Mouse (Mus musculus) testis, postnatal 10 days (tissue): ENCODE results near the gene Plxnb2.
A peak's percentile ranks its signal among the peaks of the same experiment; 100 is the strongest.

ENCODE experiments used
- DNase-seq: peaks from one replicate; pipeline ENCODE4 v3.0.0; 2021; ENCODE audit warnings: low spot score

Gene Plxnb2

DNA sequence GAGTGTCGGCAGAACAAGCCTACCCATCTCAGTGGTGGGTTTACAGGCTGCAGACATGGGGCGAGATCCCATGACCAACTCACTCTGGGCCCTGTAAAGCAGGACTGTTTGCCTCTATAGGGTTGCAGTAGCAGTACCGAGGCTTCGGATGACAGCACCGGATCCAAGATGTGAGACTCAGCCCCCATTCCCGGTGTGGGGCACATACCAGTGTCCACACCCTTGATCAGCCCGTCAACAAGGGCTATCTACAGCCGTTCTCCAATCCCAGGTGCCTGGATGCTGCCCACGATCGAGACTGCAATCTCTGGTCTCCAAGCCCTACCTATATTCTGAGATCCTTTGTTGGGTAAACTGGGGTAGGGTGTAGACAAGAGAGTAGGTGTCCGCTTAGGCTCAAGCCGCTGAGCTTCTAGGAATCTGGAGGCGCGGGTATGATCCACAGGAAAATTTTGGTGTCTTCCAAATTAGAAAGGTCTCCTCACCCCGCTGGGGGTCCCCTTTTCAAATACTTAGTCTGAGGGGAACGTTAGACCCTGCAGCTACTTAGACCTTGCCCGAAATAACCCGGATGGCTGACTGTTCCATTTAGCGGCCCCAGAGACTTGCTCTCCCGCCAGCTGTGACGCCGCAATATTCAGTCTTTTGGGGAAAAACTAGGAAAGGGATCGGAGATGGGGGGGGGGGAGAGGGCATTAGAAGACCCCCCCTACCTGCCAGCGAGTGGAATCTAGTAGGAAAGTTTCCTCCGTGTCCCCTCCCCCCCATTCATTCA, 31.9 kb downstream of the Plxnb2 start:
- DNase-seq: no peak

DNA sequence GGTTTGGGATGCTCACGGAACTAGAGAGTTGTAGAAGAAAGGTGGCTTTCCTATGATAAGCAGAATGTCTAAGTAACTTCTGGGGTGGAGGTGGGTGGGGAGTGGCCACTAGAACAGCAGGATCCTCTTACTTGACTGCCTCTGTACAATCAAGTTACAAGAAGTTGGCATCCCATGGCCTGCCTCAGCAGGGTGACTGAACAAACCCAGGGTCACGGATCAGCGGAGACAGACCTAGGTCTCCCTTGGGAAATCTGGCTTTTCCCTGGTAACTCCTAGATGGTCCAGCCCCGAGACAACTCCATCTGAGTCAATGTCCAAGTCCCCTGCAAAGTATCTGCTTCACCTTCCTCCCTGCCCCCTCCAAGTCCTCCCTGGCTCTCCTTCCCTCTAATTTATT, 32.7 kb downstream of the Plxnb2 start:
- no peak for DNase-seq

DNA sequence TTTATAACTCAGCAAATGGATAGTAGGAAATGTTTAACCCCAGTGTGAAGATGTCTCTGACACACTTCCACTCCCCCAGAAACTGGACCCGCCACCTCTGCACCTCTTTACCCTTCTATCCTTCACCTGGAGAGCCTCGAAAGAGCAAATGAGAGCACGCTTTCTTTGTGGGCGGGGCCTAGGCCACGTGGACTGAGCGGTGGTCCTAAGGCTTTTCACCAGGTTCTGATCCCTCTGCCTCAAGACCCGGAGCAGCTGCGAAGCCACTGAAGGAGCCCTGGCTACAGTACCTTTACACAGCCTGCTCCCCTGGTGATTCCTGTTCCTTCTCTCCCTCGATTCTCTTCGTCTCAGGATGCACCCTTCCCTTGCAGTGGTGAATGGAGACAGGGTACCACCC, 33.1 kb downstream of the Plxnb2 start:
- DNase-seq: no peak

DNA sequence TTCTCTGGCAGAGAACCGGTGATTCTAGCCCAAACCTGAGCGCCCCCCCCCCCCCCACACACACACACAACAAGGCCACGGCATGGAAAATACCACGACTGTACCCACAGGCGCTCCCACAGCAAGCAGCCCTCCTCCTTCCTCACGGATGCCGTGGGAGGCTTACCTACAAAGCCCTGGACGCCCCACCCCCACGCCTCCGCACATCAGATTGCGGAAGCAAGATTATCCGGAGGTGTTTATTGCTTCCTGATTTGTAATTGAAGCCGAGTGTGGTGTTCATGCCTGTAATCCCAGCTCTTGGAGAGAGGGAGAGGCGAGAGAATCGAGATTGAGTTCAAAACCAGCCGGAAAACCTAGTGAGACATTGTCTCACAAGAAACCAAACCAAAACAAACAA, 33.6 kb downstream of the Plxnb2 start:
- no peak for DNase-seq

DNA sequence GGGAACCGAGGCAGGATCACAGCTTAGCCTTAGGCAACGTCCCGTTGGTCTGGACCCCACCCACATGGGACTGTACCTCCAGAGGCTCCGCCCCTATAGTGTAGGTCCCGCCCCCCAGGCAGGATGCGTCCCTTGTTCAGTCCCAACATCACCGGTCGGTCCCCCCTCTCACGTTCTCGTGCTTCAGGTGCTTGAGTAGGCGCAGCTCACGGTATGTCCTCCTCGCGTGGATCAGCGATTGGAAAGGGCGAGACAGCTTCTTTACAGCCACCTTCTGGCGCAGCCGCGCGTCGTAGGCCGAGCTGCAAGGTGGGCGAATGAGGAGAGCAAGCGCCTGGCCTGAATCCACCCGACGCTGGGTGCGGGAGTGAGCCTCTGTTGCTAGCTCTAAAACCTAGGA, 34.1 kb downstream of the Plxnb2 start:
- peak; percentile 73 for DNase-seq

DNA sequence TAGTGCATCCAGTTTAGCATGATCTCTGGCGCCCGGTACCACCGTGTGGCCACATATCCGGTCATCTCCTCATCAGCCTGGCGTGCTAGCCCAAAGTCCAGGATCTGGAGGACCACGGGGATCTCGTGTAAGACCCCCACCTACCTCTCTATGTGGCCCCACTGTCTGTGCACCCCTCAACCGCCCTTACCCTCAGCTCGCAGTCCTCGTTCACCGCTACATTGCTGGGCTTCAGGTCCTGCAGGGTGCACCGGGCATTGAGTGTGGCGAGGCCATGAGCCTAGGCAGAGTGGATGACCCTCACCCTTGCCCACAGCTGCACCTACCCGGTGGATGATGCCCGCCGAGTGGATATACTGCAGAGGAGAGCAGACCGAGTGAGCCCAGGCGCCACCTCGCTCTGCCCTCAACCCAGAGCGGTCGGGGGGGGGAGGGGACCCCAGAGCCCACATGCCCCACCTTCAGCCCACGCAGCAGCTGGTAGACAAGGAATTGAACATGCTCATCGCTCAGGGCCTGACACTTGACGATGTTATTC, 34.7 kb downstream of the Plxnb2 start:
- DNase-seq: no peak

DNA sequence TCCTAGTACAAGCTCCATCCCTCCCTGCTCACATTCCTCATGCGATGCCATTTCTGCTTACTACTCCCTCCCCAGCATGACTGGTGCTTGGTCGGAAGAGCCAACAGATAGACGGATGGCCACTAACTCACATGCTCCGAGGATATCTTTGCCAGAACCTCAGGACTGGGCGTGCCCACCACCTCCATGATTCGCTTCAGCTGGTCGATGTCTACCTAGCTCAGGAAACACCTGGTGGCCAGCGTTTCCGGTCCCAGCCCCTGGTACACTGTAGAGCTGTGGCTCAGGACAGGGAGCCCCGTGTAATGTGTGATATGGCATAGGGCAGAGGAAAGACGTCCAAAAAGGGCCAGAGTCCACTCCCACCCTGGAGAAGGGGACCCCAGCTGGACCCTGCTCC, 35.6 kb downstream of the Plxnb2 start:
- no peak for DNase-seq

DNA sequence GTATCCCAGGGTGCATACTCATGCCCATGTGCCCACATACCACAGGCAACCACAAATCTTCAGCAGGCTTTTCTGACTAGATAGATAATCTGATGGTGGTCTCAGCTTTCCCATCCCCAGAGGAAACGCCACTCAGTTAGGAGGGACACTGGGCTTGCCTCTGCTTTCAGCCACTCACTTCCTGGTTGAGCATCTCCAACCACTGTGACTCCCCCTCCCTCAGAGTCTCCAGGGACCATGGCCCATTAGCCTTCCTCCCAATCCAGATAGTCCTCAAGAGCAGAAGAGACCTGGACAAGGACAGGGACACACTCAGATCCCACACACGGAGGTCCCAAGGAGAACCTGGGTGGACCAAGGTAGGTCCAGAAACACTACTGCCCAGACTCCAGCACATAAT, 37.5 kb downstream of the Plxnb2 start:
- no peak for DNase-seq

DNA sequence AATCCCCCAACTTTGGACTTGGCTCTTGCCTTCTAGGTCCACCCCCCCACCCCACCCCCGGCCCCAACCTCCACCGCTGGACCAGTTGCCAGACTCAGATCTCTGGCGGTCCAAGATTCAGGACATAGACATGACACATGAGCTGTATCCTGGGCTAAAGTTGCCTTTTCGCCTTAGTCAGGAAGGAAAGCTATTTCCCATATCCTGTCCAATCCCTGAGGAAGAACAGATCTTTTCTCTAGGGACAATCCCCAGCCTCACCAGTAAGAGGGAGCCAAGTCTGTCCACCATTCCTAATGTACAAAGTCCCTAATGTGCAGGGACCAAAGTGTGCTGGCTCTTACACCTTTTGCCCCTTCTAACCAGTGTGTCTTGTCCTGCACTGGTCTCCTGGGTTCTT, 38.7 kb downstream of the Plxnb2 start:
- DNase-seq: no peak

DNA sequence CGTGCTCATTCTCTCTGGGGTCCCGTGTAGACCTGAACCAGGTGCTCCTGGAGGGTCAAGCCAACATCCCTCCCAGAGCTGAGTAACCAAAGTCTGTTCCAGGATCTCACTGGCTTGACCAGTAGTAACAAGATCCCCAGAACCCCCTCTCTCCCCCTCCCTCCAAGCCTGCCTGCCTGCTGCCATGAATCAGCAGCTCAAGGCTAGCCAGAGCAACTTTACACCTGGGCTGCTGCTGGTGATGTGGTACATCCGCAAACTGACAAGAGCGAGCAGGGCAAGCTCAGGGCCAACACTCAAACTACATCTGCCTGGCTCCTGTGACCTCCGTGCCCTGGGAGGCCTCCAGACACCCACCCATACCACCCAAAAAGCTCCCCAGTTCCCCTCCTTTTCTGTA, 39.1 kb downstream of the Plxnb2 start:
- DNase-seq: no peak

DNA sequence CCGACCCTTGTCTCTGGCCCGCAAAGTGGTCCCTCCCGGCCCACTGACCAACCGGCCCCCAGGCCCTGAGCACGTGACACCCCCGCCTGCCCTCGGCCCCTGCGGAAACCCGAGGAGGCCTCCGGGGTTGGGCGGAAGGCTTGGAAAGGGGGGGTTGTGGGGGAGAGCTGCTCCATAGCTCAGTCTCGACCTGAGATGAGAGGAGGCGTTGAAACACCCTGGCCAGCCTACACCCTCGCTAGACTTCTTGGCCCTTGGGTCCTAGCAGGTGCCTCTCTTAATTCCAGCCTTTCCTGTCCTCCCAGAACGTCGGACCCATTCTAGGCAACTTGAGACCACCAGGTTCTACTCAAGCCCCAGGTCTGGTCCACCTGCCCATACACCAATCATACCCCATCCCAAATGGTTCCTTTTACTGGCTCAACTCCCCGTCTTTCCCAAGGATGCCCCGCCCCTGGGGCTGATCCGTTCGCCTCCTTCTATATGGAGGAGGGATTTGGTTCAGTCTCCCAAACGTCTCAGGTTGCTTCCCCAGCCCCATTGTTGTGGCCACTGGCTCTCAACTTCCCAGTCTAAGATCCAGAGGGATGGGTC, 39.8 kb downstream of the Plxnb2 start, which contains the start of gene Mapk12:
Gene Mapk12, minus strand, starts transcription at position 45 of the 594 bp plus-strand sequence.
- DNase-seq: no peak

DNA sequence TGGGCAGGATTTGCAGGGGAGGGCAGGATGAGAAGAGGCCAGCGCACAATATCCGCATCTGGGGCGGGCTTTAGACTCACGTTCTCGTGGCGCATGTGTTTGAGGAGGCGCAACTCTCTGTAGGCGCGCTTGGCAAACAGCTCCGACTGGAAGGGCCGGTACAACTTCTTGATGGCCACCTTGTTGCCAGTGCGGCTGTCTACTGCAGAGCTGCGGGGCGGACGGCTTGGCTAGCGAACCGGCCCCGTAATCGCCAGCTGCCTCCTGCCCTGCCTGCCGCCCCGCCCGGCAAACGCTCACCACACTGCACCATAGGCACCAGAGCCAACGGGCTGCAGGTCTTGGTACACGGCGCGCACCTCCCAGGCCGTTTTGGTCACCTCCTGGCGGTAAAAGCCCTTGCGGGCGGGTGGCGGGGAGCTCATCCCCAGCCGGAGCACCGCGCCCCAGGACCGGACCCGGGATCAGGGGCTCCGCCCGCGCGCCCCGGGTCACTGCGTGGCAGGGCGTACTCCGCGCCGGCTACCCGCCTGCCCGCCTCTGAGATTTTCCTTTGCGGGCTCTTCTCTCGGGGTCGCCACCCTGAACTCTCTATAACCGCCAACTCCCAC, 40.4 kb downstream of the Plxnb2 start:
- no peak for DNase-seq

DNA sequence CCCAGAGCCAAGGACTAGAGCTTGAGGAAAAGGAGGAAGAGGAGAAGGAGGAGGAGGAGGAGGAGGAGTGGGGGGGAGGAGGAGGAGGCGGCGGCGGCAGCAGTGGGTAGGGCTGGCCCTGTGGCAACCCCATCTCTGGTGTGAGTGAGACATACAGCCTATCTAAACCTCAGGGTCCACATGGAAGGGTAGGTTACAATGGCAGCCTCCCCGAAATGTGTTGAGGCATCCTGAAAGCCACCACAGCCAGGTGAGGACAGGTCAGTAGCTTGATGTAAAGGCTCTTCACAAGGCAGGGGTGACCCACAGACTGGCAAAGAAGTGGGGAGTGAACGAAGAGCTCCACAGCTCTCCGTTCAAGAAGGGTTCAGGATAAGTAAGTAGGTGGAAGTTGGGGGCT, 42.1 kb downstream of the Plxnb2 start:
- DNase-seq: no peak

DNA sequence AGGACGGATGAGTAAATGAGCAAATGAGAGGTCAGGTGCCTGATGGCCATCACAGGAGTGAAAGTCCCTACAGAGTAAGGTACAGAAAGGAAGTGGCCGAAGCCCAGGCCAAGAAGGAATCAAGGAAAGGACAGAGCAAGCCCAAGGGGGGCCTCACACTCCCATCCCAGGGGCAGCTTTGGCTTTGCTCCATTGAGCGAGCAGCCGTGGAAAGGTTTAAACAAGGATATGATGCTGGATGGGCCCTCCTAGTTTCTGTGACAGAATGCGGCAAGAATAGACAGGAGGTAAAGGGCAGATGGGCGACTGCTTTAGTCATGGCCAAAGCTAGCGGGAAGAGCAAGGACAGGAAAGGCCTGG, 42.6 kb downstream of the Plxnb2 start:
- no peak for DNase-seq

DNA sequence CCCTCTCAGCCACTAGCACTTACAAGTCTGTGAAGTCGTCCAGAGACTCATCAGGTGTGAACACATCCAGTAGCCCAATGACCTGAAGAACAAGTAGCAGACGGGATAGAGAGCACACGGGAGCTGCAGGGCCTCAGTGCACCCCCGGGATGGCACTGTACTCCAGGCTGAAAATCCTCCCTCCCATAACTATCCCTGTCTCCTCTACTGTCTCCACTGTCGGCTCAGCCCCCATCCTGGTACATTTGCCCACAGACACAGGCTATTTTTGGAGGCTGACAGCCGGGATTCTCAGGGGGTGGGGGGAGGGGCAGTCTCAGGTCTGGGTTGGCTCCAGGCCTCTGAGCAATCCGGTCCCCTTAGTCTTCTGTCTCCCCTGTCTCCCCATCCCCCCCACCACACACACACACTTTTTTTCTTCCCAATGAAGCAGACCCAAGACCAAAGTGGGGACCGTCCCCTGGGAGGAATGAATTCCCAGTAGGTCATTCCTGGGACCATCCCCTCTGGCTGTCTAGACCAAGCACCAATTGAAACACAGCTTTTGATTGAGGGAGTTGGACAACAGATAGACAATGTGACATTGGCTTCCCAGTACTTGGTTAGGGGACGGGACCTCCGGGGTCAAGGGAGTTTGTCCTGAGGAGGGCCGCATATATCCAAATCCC, 43.1 kb downstream of the Plxnb2 start:
- no peak for DNase-seq

DNA sequence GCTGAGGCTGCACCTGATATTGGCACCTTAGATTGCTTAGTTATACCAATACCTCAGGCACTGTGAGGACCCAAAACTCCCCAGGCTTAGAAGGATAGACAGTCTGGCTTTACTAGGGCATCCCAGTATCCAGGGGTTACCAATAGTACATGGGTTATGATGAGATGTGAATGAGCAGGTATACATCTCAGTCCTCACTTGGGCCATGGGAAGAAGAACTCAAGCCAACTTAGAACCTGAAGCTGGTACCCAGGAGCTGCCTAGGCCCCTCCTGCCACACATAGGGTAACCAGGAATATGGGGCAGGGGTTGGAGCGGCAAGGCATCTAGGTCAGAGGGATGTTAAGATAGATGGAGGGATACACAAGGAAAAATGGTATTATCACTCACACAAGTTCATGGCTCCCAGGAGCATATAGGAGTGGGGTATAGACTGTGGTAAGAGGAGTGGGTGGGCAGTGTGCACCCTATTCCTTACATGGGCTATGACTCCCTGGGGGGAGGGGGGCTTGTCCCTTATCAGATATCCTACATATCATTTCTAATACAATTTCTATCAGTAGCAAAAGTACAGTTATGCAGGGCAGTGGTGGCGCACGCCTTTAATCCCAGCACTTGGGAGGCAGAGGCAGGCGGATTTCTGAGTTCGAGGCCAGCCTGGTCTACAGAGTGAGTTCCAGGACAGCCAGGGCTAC, 44.0 kb downstream of the Plxnb2 start:
- DNase-seq: no peak

DNA sequence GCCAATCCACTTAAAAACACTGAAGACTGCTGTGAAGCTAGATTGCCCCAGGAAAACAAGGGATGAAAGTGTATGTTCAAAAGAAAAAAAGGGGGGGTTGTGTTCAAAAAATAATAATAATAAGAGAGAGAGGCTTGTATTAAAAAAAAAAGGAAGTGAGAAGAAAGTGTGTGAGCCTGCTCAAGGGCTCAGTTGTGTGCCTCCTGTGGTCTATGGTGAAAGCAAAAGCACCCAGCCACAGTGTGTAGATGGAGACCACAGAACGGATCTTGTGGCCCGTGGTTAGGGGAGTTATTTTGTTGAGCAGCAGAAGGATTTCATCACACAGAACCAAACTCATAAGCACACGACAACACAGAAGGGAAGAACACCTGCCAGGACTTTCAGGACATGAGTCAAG, 49.3 kb downstream of the Plxnb2 start:
- DNase-seq: no peak

DNA sequence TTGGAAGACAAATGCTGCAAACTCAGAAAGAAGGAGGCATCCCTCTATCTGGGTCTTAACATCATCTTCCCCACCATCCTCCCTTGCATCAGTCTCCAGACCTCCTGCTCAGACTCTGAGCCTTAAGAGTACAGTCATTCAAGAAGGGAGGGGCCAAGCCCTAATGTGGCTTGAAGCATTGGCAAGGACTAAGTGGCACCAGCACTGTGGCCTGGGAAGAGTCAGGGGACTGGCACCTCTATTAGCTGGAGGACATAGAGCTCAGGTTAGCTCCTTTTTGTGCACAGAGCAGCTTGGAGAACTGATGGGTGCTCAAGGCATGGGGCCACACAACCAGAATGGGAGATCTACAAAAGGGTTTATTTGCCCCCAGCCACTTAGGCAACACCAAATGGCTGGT, 50.3 kb downstream of the Plxnb2 start:
- DNase-seq: no peak

DNA sequence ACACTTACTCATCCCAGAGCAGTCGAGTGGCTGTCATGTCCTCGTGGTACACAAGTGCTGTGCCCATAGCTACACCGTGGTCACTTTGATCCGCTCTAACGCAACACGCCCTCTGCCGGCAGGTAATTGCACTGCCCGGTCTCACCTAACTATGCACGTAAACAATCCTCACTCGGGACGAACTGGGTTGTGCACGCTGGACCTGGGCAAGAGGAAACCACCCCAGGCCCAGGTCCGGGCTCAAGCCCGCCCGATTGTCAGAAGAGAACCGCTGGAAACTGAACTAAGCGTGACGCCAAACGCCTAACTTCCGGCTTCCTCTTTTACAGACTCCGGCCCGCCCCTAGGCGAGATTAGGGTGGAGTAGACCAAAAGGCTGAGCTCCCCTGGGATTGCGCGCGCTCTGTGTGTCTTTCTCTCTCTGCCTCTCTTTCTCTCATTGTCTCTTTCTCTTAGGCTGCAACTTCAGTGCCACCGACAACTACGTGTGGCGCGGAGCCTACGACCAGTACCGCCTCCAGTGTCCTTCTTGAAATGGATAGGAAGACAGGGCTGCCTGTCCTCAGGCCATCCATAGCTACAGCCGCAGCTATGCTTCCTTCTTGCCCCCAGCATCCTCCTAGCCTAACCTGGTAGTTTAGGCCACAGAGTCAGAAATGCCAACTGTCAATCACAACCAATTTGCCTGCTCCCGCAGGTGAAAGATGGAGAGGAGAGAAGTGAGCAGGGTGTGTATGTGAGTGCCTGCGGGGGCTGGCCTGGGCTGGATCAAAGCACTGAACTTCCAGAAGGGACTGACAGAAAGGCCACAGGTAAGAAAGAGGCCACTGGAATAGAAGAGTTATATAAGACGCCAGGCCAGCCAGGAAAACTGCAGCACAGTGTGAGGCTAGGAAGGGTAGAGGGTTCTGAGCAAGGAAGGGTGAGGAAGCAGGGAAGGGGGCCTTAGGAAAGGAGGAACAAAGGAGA, 51.9 kb downstream of the Plxnb2 start, which contains the start of gene Hdac10:
Gene Hdac10, minus strand, starts transcription at position 319 of the 969 bp plus-strand sequence.
- peak; percentile 90 for DNase-seq

DNA sequence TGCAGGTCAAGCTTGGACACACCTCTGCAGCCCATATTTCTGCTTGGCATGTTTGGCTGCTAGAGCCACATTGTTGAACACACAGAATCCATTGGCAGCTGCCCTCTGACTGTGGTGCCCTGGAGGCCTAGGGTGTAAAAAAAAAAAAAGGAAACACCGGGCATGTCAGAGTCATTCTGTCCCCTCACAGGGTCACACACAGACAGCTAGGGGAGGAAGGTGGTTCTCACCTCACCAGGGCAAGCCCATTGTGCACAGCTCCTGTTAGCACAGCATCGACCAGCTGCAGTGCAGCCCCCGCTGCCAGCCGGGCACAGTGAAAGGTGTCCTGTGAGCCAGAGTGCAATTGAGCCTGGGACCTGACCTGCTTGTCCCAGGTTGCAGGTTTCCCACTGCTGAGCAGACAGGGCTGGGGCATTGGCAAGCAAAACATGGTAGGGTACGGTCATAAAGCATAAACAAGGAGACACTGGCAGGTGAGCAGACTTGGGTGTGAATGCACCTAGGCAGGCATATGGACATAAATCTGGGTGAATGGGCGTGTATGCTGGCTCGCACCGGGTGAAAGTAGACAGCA, 53.1 kb downstream of the Plxnb2 start:
- DNase-seq: no peak
